Mouse (Mus musculus) limb, embryonic 11.5 days (tissue): ENCODE results near the gene Psmc3ip. TPM values are rescaled to one million over a fixed set of nuclear protein-coding genes. Genes with fewer than 3 reads are reported as not detected.

Experiments
- ATAC-seq: fragments of 200-750 bp; cut with Nextera tagmentation; 2 replicates; pipeline ENCODE4 v1.8.0; 2017; ENCODE audit warnings: low read depth; ENCODE audit not compliant: insufficient number of reproducible peaks, low FRiP score, low TSS enrichment
- DNase-seq: peaks from one replicate; pipeline ENCODE4 v3.0.0-alpha.2; 2015; ENCODE audit warnings: low spot score
- H3K27ac ChIP-seq: fragments of 300-500 bp; sonication (generic); replicated peaks from 2 replicates; pipeline ENCODE4 v1.5.1; 2014; ENCODE audit warnings: low read depth, mild to moderate bottlenecking, low read length
- H3K27me3 ChIP-seq: fragments of 300-500 bp; sonication (generic); 2 replicates; pipeline ENCODE4 v1.6.1; 2014; ENCODE audit warnings: mild to moderate bottlenecking, low read length, mixed read lengths; ENCODE audit not compliant: control insufficient read depth, insufficient read depth
- H3K36me3 ChIP-seq: fragments of 300-500 bp; sonication (generic); 2 replicates; pipeline ENCODE4 v1.6.1; 2014; ENCODE audit warnings: mild to moderate bottlenecking, low read length, moderate library complexity, mixed read lengths; ENCODE audit not compliant: control insufficient read depth, insufficient read depth
- H3K4me1 ChIP-seq: fragments of 300-500 bp; sonication (generic); 2 replicates; pipeline ENCODE4 v1.6.1; 2014; ENCODE audit warnings: low read length, mixed read lengths; ENCODE audit not compliant: control insufficient read depth, insufficient read depth
- H3K4me2 ChIP-seq: fragments of 300-500 bp; sonication (generic); 2 replicates; pipeline ENCODE4 v1.6.1; 2014; ENCODE audit warnings: low read depth, mild to moderate bottlenecking, moderate library complexity; ENCODE audit not compliant: severe bottlenecking
- H3K4me3 ChIP-seq: fragments of 300-500 bp; sonication (generic); 2 replicates; pipeline ENCODE4 v1.5.1; 2014; ENCODE audit warnings: low read depth, low read length
- H3K9ac ChIP-seq: fragments of 300-500 bp; sonication (generic); 2 replicates; pipeline ENCODE4 v1.6.1; 2014; ENCODE audit warnings: mild to moderate bottlenecking, low read length
- H3K9me3 ChIP-seq: fragments of 300-500 bp; sonication (generic); 2 replicates; pipeline ENCODE4 v1.6.1; 2016; ENCODE audit warnings: low read length; ENCODE audit not compliant: control insufficient read depth
- WGBS: fragments of 180-500 bp; shearing (Covaris S2); extraction: QIAGEN DNeasy Blood & Tissue Kit; methylation state at CpG from one replicate; pipeline ENCODE4 v1.1.7; 2014; 5-methylcytosine and 5-hydroxymethylcytosine counted together
- polyA plus RNA-seq: library from polyadenylated mRNA; unstranded; fragments of >200 nt; fragmentation: Nextera tagmentation; extraction: Ambion mirVana; gene quantifications from 2 replicates; pipeline ENCODE4 v1.2.1, GENCODE M21; 2014

The Psmc3ip gene
- polyA plus RNA-seq, 1 experiment from 2014 or later = 71.1 TPM

GRCm38 (mm10) chr11:101079746-101080145 lies 15.5 kb downstream of the Psmc3ip start:
- WGBS = 3% methylated on average over 27 of the region's 27 CpGs
- peaks cover 9% of the 10 kb centered on the region for H3K4me1 ChIP-seq
- no peaks in the 10 kb centered on the region for H3K36me3 ChIP-seq
- H3K27ac ChIP-seq = no peak overlapping the region
- H3K4me3 ChIP-seq = 0 out of 2 replicates have a peak overlapping the region, but pooled peaks have one; percentile 10
- H3K27me3 ChIP-seq = peaks cover 49% of the 10 kb centered on the region
- H3K9ac ChIP-seq = no peak overlapping the region
- no peak overlapping the region for H3K4me2 ChIP-seq
- no peaks in the 10 kb centered on the region for H3K9me3 ChIP-seq
- no peak for DNase-seq
- ATAC-seq = no peak

GRCm38 (mm10) chr11:101078121-101078520 lies 17.1 kb downstream of the Psmc3ip start, which contains the start of gene Hsd17b1:
Gene Hsd17b1, plus strand, starts transcription at chr11:101078411.
- WGBS = 73% methylated on average over 9 of the region's 9 CpGs
- Histone ChIP-seq H3K9me3 (no peaks in the 10 kb centered on the region), H3K36me3 (no peaks in the 10 kb centered on the region), H3K4me3 (no peak within 1 kb of the TSS), H3K27me3 (peaks cover 49% of the 10 kb centered on the region), H3K27ac (no peak within 1 kb of the TSS), H3K4me1 (peaks cover 4% of the 10 kb centered on the region), H3K9ac (no peak within 1 kb of the TSS), H3K4me2 (no peak within 1 kb of the TSS)
- DNase-seq (no peak), ATAC-seq (no peak)

- Histone ChIP-seq H3K27me3 (0 out of 2 replicates have a peak, but pooled peaks cover 4% of the 10 kb centered on the region), H3K9ac (no peak overlapping the region), H3K4me1 (no peaks in the 10 kb centered on the region), H3K27ac (no peak overlapping the region), H3K9me3 (no peaks in the 10 kb centered on the region), H3K4me2 (no peak overlapping the region), H3K4me3 (no peak overlapping the region), H3K36me3 (no peaks in the 10 kb centered on the region)
- no peak for DNase-seq
- WGBS = 73% methylated on average over 14 of the region's 14 CpGs
- ATAC-seq = no peak
These were observed 23.3 kb downstream of the Psmc3ip start for GRCm38 (mm10) chr11:101071810-101072428.

DNA sequence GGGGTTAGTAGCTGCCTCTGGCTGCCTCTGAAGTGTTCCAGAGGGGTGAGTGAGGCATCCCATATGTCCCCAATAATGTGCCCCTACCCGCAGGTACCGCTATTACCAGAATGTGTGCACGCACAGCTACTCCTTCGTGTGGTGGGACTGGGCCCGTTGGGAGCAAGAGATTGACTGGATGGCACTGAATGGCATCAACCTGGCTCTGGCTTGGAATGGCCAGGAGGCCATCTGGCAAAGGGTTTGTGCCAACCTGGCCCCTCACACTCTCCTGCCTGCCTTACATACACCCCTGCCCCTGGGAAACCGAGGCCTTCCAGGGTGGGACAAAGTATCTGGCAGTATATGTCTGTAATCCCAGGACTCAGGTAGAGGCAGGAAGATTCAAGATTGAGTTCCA lies 24.2 kb downstream of the Psmc3ip start:
- no peak for DNase-seq
- H3K36me3 ChIP-seq = no peaks in the 10 kb centered on the region
- WGBS = 72% methylated on average over 6 of the region's 6 CpGs
- H3K4me3 ChIP-seq = no peak overlapping the region
- H3K9ac ChIP-seq = no peak overlapping the region
- H3K27ac ChIP-seq = no peak overlapping the region
- no peaks in the 10 kb centered on the region for H3K9me3 ChIP-seq
- no peaks in the 10 kb centered on the region for H3K4me1 ChIP-seq
- 0 out of 2 replicates have a peak, but pooled peaks cover 2% of the 10 kb centered on the region for H3K27me3 ChIP-seq
- no peak for ATAC-seq
- H3K4me2 ChIP-seq = no peak overlapping the region

- H3K36me3 ChIP-seq = no peaks in the 10 kb centered on the region
- 0 out of 2 replicates have a peak, but pooled peaks cover 2% of the 10 kb centered on the region for H3K27me3 ChIP-seq
- ATAC-seq (0 out of 2 replicates have a peak, but pooled peaks have one; percentile 32), DNase-seq (no peak)
- peak overlapping the region; percentile 78 for H3K4me3 ChIP-seq
- 0% methylated on average over 36 of the region's 36 CpGs for WGBS
- H3K4me2 ChIP-seq = peak overlapping the region; percentile 96
- H3K9me3 ChIP-seq = no peaks in the 10 kb centered on the region
- peak overlapping the region; percentile 76 for H3K9ac ChIP-seq
- H3K27ac ChIP-seq = no peak overlapping the region
- no peaks in the 10 kb centered on the region for H3K4me1 ChIP-seq
These were observed 25.1 kb downstream of the Psmc3ip start for GRCm38 (mm10) chr11:101070189-101070527.

DNA sequence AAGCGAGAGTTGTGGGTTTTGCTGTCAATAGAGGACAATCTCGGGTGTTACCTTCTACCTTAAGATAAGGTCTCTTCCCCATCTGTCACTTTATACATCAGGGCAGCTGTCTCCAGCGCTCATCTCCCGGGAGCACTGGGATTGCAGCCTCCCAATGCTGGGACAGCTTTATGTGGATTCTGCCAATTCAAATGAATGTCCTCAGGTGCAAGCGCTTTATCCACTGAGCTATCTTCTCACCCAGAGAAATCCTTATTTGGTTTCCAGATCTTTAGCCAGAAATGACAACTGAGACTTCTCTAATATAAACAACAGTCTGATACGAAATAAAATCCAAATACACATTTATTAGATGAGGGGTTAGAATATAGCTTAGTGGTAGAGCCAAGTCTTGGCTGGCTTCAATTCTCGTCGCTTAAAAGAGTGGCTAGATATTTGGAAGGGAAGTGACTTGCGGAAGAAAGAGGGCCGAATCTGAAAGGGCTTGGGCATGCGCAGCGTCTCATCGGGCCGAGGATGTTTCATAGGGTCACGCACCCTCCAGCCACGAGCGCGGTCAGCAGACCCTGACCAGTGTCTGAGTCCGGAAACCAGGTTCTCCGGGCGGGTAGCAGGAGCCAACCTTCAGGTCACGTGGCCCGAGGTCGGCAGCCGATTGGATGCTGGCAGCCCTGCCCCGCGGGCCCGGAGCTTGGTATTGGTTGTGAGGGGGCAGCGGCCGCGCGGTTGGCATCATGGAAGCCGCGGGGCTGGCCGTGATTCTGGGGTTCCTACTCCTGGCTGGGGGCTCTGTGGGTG lies 25.6 kb downstream of the Psmc3ip start, which contains the start of gene Naglu:
TSS of gene Naglu (plus strand) at position 622 of the 798 bp plus-strand sequence.
- peak within 1 kb of the TSS; percentile 96 for H3K4me2 ChIP-seq
- peak within 1 kb of the TSS; percentile 78 for H3K4me3 ChIP-seq
- 0 out of 2 replicates have a peak, but pooled peaks cover 2% of the 10 kb centered on the region for H3K27me3 ChIP-seq
- no peaks in the 10 kb centered on the region for H3K9me3 ChIP-seq
- H3K9ac ChIP-seq = peak within 1 kb of the TSS; percentile 76
- DNase-seq (peak; percentile 91), ATAC-seq (peak; percentile 72; the same call in 1 of the 2 replicates)
- 6% methylated on average over 35 of the region's 35 CpGs for WGBS
- no peak within 1 kb of the TSS for H3K27ac ChIP-seq
- H3K36me3 ChIP-seq = no peaks in the 10 kb centered on the region
- H3K4me1 ChIP-seq = no peaks in the 10 kb centered on the region

DNA sequence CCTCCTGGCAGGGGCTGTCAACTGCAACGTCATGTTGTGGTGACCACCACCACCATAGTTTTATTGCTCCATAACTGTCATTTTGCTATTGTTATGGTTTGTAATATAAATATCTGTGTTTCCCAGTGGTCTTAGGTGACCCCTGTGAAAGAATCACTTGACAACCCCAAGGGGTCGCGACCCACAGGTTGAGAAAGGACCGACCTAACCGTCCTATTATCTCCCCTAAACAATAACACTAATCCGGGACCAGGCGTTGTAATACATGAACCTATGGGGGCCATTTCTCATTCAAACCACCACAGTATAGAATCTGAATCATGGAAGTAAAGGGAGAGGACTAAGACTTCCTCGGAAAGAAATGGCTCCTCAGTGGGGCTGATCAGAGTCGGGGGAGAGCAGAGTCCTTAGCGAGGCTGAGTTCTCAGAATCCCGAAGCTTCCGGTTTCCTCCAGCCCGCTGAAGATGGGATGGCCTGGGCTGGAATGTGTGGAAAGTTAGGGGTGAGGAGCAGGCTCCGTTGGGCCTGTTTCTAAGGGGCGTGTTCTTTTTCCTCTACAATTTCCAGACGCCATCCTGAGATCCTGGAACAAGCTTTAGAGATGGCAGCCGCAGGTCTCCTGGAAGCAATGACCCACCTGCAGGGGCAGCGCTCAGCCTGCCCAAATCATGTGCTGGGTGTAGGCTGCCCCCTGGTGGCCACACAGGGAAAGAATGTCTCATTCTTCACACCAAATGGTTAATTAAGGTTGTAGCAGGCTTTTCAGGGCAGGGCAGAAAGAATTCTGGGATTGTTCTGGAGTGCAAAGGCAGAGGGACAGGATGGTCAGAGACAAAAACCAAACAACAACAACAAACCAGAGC lies 28.5 kb downstream of the Psmc3ip start:
- Histone ChIP-seq H3K36me3 (no peaks in the 10 kb centered on the region), H3K27ac (no peak overlapping the region)

GRCm38 (mm10) chr11:101065002-101065401 lies 30.2 kb downstream of the Psmc3ip start:
- Histone ChIP-seq H3K27me3 (no peaks in the 10 kb centered on the region), H3K9me3 (no peaks in the 10 kb centered on the region), H3K4me2 (no peak overlapping the region), H3K9ac (no peak overlapping the region), H3K27ac (no peak overlapping the region), H3K4me1 (peaks cover 11% of the 10 kb centered on the region), H3K36me3 (no peaks in the 10 kb centered on the region), H3K4me3 (no peak overlapping the region)
- WGBS = 95% methylated on average over 9 of the region's 9 CpGs
- ATAC-seq (no peak), DNase-seq (no peak)

More for the DNA sequence above, 28.5 kb downstream of the Psmc3ip start:
- no peaks in the 10 kb centered on the region for H3K9me3 ChIP-seq
- H3K4me1 ChIP-seq = peaks cover 11% of the 10 kb centered on the region
- no peak overlapping the region for H3K9ac ChIP-seq
- H3K27me3 ChIP-seq = 0 out of 2 replicates have a peak, but pooled peaks cover 2% of the 10 kb centered on the region
- peak overlapping the region; percentile 43 for H3K4me2 ChIP-seq
- peak overlapping the region; percentile 12; the same call in 1 of the 2 replicates for H3K4me3 ChIP-seq
- WGBS = 22% methylated on average over 18 of the region's 18 CpGs
- ATAC-seq (no peak), DNase-seq (peak; percentile 92)
